Mouse (Mus musculus) stomach, embryonic 15.5 days (tissue): ENCODE data around the gene Rai14. TPM values are rescaled to one million over a fixed set of nuclear protein-coding genes. Genes with fewer than 3 reads are reported as not detected.
A peak's percentile ranks its signal among the peaks of the same experiment; 100 is the strongest.

Source experiments
- ATAC-seq: fragments of 200-750 bp; cut with Nextera tagmentation; 2 replicates; pipeline ENCODE4 v1.8.0; 2017; ENCODE audit warnings: low read depth, moderate number of reproducible peaks, moderate TSS enrichment; ENCODE audit not compliant: insufficient read depth, low FRiP score
- H3K27ac ChIP-seq: fragments of 300-500 bp; sonication (generic); 2 replicates; pipeline ENCODE4 v1.5.1; 2015; ENCODE audit warnings: mild to moderate bottlenecking, inconsistent platforms
- H3K27me3 ChIP-seq: fragments of 300-500 bp; sonication (generic); replicated peaks from 2 replicates; pipeline ENCODE4 v1.6.1; 2015; ENCODE audit warnings: inconsistent platforms
- H3K36me3 ChIP-seq: fragments of 300-500 bp; sonication (generic); 2 replicates; pipeline ENCODE4 v1.6.1; 2015; ENCODE audit warnings: inconsistent platforms
- H3K4me1 ChIP-seq: fragments of 300-500 bp; sonication (generic); 2 replicates; pipeline ENCODE4 v1.6.1; 2015; ENCODE audit warnings: inconsistent platforms
- H3K4me2 ChIP-seq: fragments of 300-500 bp; sonication (generic); 2 replicates; pipeline ENCODE4 v1.6.1; 2015; ENCODE audit warnings: mild to moderate bottlenecking, inconsistent platforms
- H3K4me3 ChIP-seq: fragments of 300-500 bp; sonication (generic); replicated peaks from 2 replicates; pipeline ENCODE4 v1.5.1; 2015; ENCODE audit warnings: inconsistent platforms
- H3K9ac ChIP-seq: fragments of 300-500 bp; sonication (generic); 2 replicates; pipeline ENCODE4 v1.6.1; 2015; ENCODE audit warnings: inconsistent platforms
- H3K9me3 ChIP-seq: fragments of 300-500 bp; sonication (generic); 2 replicates; pipeline ENCODE4 v1.6.1; 2016; ENCODE audit warnings: inconsistent platforms
- WGBS: fragments of 180-500 bp; shearing (Covaris S2); methylation state at CpG from one replicate; pipeline ENCODE4 v1.1.7; 2015; 5-methylcytosine and 5-hydroxymethylcytosine counted together
- polyA plus RNA-seq: library from polyadenylated mRNA; unstranded; fragments of >200 nt; fragmentation: Nextera tagmentation; extraction: Ambion mirVana; gene quantifications from 2 replicates; pipeline ENCODE4 v1.2.1, GENCODE M21; 2015

Rai14 gene
- polyA plus RNA-seq, 1 experiment from 2014 or later = 17.8 TPM

GRCm38 (mm10) chr15:10596871-10597270, 117.6 kb downstream of the Rai14 start:
- 83% methylated on average over 9 of the region's 9 CpGs for WGBS
- H3K4me1 ChIP-seq = peaks cover 6% of the 10 kb centered on the region; the same call in 1 of the 2 replicates
- H3K27ac ChIP-seq = no peak overlapping the region
- H3K9me3 ChIP-seq = no peaks in the 10 kb centered on the region
- no peak overlapping the region for H3K4me2 ChIP-seq
- no peaks in the 10 kb centered on the region for H3K36me3 ChIP-seq
- ATAC-seq = no peak
- H3K27me3 ChIP-seq = no peaks in the 10 kb centered on the region
- no peak overlapping the region for H3K9ac ChIP-seq
- H3K4me3 ChIP-seq = no peak overlapping the region

GRCm38 (mm10) chr15:10595408-10595807, 119.0 kb downstream of the Rai14 start:
- Histone ChIP-seq H3K4me3 (no peak overlapping the region), H3K36me3 (no peaks in the 10 kb centered on the region), H3K9me3 (no peaks in the 10 kb centered on the region), H3K4me2 (no peak overlapping the region), H3K4me1 (peaks cover 6% of the 10 kb centered on the region; the same call in 1 of the 2 replicates), H3K27me3 (no peaks in the 10 kb centered on the region), H3K9ac (no peak overlapping the region), H3K27ac (no peak overlapping the region)
- WGBS = 84% methylated on average over 6 of the region's 6 CpGs
- ATAC-seq = no peak

GRCm38 (mm10) chr15:10594910-10595309, 119.5 kb downstream of the Rai14 start:
- no peak overlapping the region for H3K4me2 ChIP-seq
- H3K9ac ChIP-seq = no peak overlapping the region
- no peaks in the 10 kb centered on the region for H3K27me3 ChIP-seq
- H3K4me3 ChIP-seq = no peak overlapping the region
- ATAC-seq = no peak
- peaks cover 6% of the 10 kb centered on the region; the same call in 1 of the 2 replicates for H3K4me1 ChIP-seq
- 80% methylated on average over 10 of the region's 10 CpGs for WGBS
- no peaks in the 10 kb centered on the region for H3K9me3 ChIP-seq
- H3K36me3 ChIP-seq = no peaks in the 10 kb centered on the region
- H3K27ac ChIP-seq = no peak overlapping the region

GRCm38 (mm10) chr15:10593094-10593493, 121.3 kb downstream of the Rai14 start:
- Histone ChIP-seq H3K27me3 (no peaks in the 10 kb centered on the region), H3K4me3 (no peak overlapping the region), H3K4me1 (peaks cover under 1% of the 10 kb centered on the region; the same call in 1 of the 2 replicates), H3K4me2 (no peak overlapping the region), H3K36me3 (no peaks in the 10 kb centered on the region), H3K9me3 (no peaks in the 10 kb centered on the region), H3K27ac (no peak overlapping the region), H3K9ac (no peak overlapping the region)
- no peak for ATAC-seq
- WGBS = 79% methylated on average over 6 of the region's 6 CpGs

GRCm38 (mm10) chr15:10586565-10586964, 127.9 kb downstream of the Rai14 start:
- Histone ChIP-seq H3K27ac (no peak overlapping the region), H3K4me2 (no peak overlapping the region), H3K9me3 (no peaks in the 10 kb centered on the region), H3K9ac (no peak overlapping the region), H3K4me1 (no peaks in the 10 kb centered on the region), H3K27me3 (no peaks in the 10 kb centered on the region), H3K36me3 (0 out of 2 replicates have a peak, but pooled peaks cover 3% of the 10 kb centered on the region), H3K4me3 (no peak overlapping the region)
- WGBS = 81% methylated on average over 2 of the region's 2 CpGs
- ATAC-seq = no peak

GRCm38 (mm10) chr15:10584359-10585187, 129.9 kb downstream of the Rai14 start:
- Histone ChIP-seq H3K4me3 (no peak overlapping the region), H3K36me3 (0 out of 2 replicates have a peak, but pooled peaks cover 3% of the 10 kb centered on the region), H3K4me1 (no peaks in the 10 kb centered on the region), H3K27ac (no peak overlapping the region), H3K4me2 (no peak overlapping the region), H3K9me3 (no peaks in the 10 kb centered on the region), H3K27me3 (no peaks in the 10 kb centered on the region), H3K9ac (no peak overlapping the region)
- whole genome bisulfite sequencing = 80% methylated on average over 10 of the region's 10 CpGs
- no peak for ATAC-seq

- Histone ChIP-seq H3K27ac (no peak overlapping the region), H3K4me2 (no peak overlapping the region), H3K36me3 (0 out of 2 replicates have a peak, but pooled peaks cover 3% of the 10 kb centered on the region), H3K4me3 (no peak overlapping the region), H3K27me3 (no peaks in the 10 kb centered on the region), H3K9me3 (no peaks in the 10 kb centered on the region), H3K4me1 (no peaks in the 10 kb centered on the region), H3K9ac (no peak overlapping the region)
- ATAC-seq = peak; percentile 76
- 46% methylated on average over 8 of the region's 8 CpGs for WGBS
Measured at GRCm38 (mm10) chr15:10583408-10583807, 131.0 kb downstream of the Rai14 start.

GRCm38 (mm10) chr15:10579159-10579558, 135.3 kb downstream of the Rai14 start:
- Histone ChIP-seq H3K4me1 (no peaks in the 10 kb centered on the region), H3K9me3 (no peaks in the 10 kb centered on the region), H3K27ac (no peak overlapping the region), H3K9ac (no peak overlapping the region), H3K27me3 (no peaks in the 10 kb centered on the region), H3K4me2 (no peak overlapping the region), H3K4me3 (no peak overlapping the region), H3K36me3 (peaks cover 15% of the 10 kb centered on the region; the same call in 1 of the 2 replicates)
- ATAC-seq = no peak
- 81% methylated on average over 3 of the region's 3 CpGs for WGBS

- no peaks in the 10 kb centered on the region for H3K4me1 ChIP-seq
- H3K36me3 ChIP-seq = peaks cover 8% of the 10 kb centered on the region; the same call in 1 of the 2 replicates
- no peak overlapping the region for H3K4me3 ChIP-seq
- no peaks in the 10 kb centered on the region for H3K9me3 ChIP-seq
- no peak overlapping the region for H3K27ac ChIP-seq
- H3K4me2 ChIP-seq = no peak overlapping the region
- 79% methylated on average over 7 of the region's 7 CpGs for WGBS
- no peaks in the 10 kb centered on the region for H3K27me3 ChIP-seq
- no peak overlapping the region for H3K9ac ChIP-seq
- no peak for ATAC-seq
Measured at GRCm38 (mm10) chr15:10566486-10566885, 147.9 kb downstream of the Rai14 start.

GRCm38 (mm10) chr15:10564201-10564600, 150.2 kb downstream of the Rai14 start:
- no peaks in the 10 kb centered on the region for H3K27me3 ChIP-seq
- no peak for ATAC-seq
- no peaks in the 10 kb centered on the region for H3K9me3 ChIP-seq
- no peaks in the 10 kb centered on the region for H3K4me1 ChIP-seq
- peaks cover 2% of the 10 kb centered on the region; the same call in 1 of the 2 replicates for H3K36me3 ChIP-seq
- no peak overlapping the region for H3K27ac ChIP-seq
- 45% methylated on average over 1 of the region's 1 CpGs for WGBS
- no peak overlapping the region for H3K4me2 ChIP-seq
- H3K4me3 ChIP-seq = no peak overlapping the region
- H3K9ac ChIP-seq = no peak overlapping the region

- H3K36me3 ChIP-seq = no peaks in the 10 kb centered on the region
- ATAC-seq = no peak
- no peak overlapping the region for H3K9ac ChIP-seq
- H3K4me2 ChIP-seq = no peak overlapping the region
- no peaks in the 10 kb centered on the region for H3K4me1 ChIP-seq
- H3K9me3 ChIP-seq = no peaks in the 10 kb centered on the region
- H3K27ac ChIP-seq = no peak overlapping the region
- H3K27me3 ChIP-seq = no peaks in the 10 kb centered on the region
- no peak overlapping the region for H3K4me3 ChIP-seq
Measured at GRCm38 (mm10) chr15:10562281-10562680, 152.1 kb downstream of the Rai14 start.

- Histone ChIP-seq H3K27ac (no peak overlapping the region), H3K4me1 (no peaks in the 10 kb centered on the region), H3K9me3 (no peaks in the 10 kb centered on the region), H3K27me3 (no peaks in the 10 kb centered on the region), H3K4me3 (no peak overlapping the region), H3K4me2 (no peak overlapping the region), H3K9ac (no peak overlapping the region), H3K36me3 (no peaks in the 10 kb centered on the region)
- WGBS = 92% methylated on average over 7 of the region's 7 CpGs
- no peak for ATAC-seq
Measured at GRCm38 (mm10) chr15:10560005-10560404, 154.4 kb downstream of the Rai14 start.
